Mouse (Mus musculus): ENCODE measurements at regions not wholly inside any gene's neighbourhood (a gene's known extent, or its start where the extent isn't known, plus 50 kb on each side); places are given as distances from the start of the nearest gene placed in this dataset.
A peak's percentile ranks its signal among the peaks of the same experiment; 100 is the strongest.

- Histone ChIP-seq H3K9ac (replicated peaks; ENCODE audit: low read length) (no peak overlapping the region), H3K4me1 (ENCODE audit: insufficient read depth, low read length) (no peaks in the 10 kb centered on the region), H3K27ac (ENCODE audit: low read length) (no peak overlapping the region), H3K4me3 (ENCODE audit: low read length) (no peak overlapping the region), H3K4me2 (replicated peaks; ENCODE audit: low read depth, low read length) (no peak overlapping the region), H3K27me3 (ENCODE audit: insufficient read depth, low read length) (no peaks in the 10 kb centered on the region), H3K9me3 (ENCODE audit: low read length) (no peaks in the 10 kb centered on the region), H3K36me3 (ENCODE audit: insufficient read depth, low read length) (no peaks in the 10 kb centered on the region)
- WGBS: 90% methylated on average over 4 of the region's 4 CpGs
- no peak for ATAC-seq (ENCODE audit: low FRiP score, low TSS enrichment)
Observed at GRCm38 (mm10) chr8:8367282-8367871, 293.7 kb downstream of the Efnb2 start.

GRCm38 (mm10) chr8:8361941-8362537 is 299.0 kb downstream of the Efnb2 start:
- Histone ChIP-seq H3K9me3 (ENCODE audit: low read length) (no peaks in the 10 kb centered on the region), H3K4me3 (ENCODE audit: low read length) (no peak overlapping the region), H3K36me3 (ENCODE audit: insufficient read depth, low read length) (no peaks in the 10 kb centered on the region), H3K27ac (ENCODE audit: low read length) (no peak overlapping the region), H3K4me1 (ENCODE audit: insufficient read depth, low read length) (no peaks in the 10 kb centered on the region), H3K27me3 (ENCODE audit: insufficient read depth, low read length) (no peaks in the 10 kb centered on the region), H3K9ac (replicated peaks; ENCODE audit: low read length) (no peak overlapping the region), H3K4me2 (replicated peaks; ENCODE audit: low read depth, low read length) (no peak overlapping the region)
- 80% methylated on average over 7 of the region's 7 CpGs for WGBS
- no peak for ATAC-seq (ENCODE audit: low FRiP score, low TSS enrichment)

- ATAC-seq (ENCODE audit: low FRiP score, low TSS enrichment): no peak
- Histone ChIP-seq H3K9me3 (ENCODE audit: low read length) (no peaks in the 10 kb centered on the region), H3K4me2 (replicated peaks; ENCODE audit: low read depth, low read length) (no peak overlapping the region), H3K27ac (ENCODE audit: low read length) (no peak overlapping the region), H3K4me1 (ENCODE audit: insufficient read depth, low read length) (no peaks in the 10 kb centered on the region), H3K36me3 (ENCODE audit: insufficient read depth, low read length) (no peaks in the 10 kb centered on the region), H3K9ac (replicated peaks; ENCODE audit: low read length) (no peak overlapping the region), H3K4me3 (ENCODE audit: low read length) (no peak overlapping the region), H3K27me3 (ENCODE audit: insufficient read depth, low read length) (no peaks in the 10 kb centered on the region)
Observed at GRCm38 (mm10) chr8:8360586-8360985, 300.5 kb downstream of the Efnb2 start.

- H3K4me3 ChIP-seq (ENCODE audit: low read length): no peak overlapping the region
- H3K27me3 ChIP-seq (ENCODE audit: insufficient read depth, low read length): no peaks in the 10 kb centered on the region
- no peak for ATAC-seq (ENCODE audit: low FRiP score, low TSS enrichment)
- no peaks in the 10 kb centered on the region for H3K4me1 ChIP-seq (ENCODE audit: insufficient read depth, low read length)
- 93% methylated on average over 4 of the region's 4 CpGs for WGBS
- no peaks in the 10 kb centered on the region for H3K36me3 ChIP-seq (ENCODE audit: insufficient read depth, low read length)
- no peak overlapping the region for H3K27ac ChIP-seq (ENCODE audit: low read length)
- no peaks in the 10 kb centered on the region for H3K9me3 ChIP-seq (ENCODE audit: low read length)
- H3K9ac ChIP-seq (replicated peaks; ENCODE audit: low read length): no peak overlapping the region
- H3K4me2 ChIP-seq (replicated peaks; ENCODE audit: low read depth, low read length): no peak overlapping the region
Observed at GRCm38 (mm10) chr8:8354977-8355376, 306.1 kb downstream of the Efnb2 start.

- Histone ChIP-seq H3K4me1 (ENCODE audit: insufficient read depth, low read length) (peaks cover 8% of the 10 kb centered on the region), H3K36me3 (ENCODE audit: insufficient read depth, low read length) (no peaks in the 10 kb centered on the region), H3K27ac (ENCODE audit: low read length) (no peak overlapping the region), H3K27me3 (ENCODE audit: insufficient read depth, low read length) (no peaks in the 10 kb centered on the region; the same call in 1 of the 2 replicates), H3K4me2 (replicated peaks; ENCODE audit: low read depth, low read length) (no peak overlapping the region), H3K9me3 (ENCODE audit: low read length) (no peaks in the 10 kb centered on the region), H3K4me3 (ENCODE audit: low read length) (no peak overlapping the region), H3K9ac (replicated peaks; ENCODE audit: low read length) (no peak overlapping the region)
- 41% methylated on average over 2 of the region's 2 CpGs for WGBS
- ATAC-seq (ENCODE audit: low FRiP score, low TSS enrichment): peak; percentile 91; the same call in 1 of the 2 replicates
Observed at GRCm38 (mm10) chr8:8344661-8345060, 316.4 kb downstream of the Efnb2 start.

- Histone ChIP-seq H3K9me3 (ENCODE audit: low read length) (no peaks in the 10 kb centered on the region), H3K9ac (replicated peaks; ENCODE audit: low read length) (peak overlapping the region; percentile 2; the same call in 1 of the 2 replicates), H3K4me3 (ENCODE audit: low read length) (no peak overlapping the region), H3K27me3 (ENCODE audit: insufficient read depth, low read length) (no peaks in the 10 kb centered on the region), H3K4me1 (ENCODE audit: insufficient read depth, low read length) (peaks cover 40% of the 10 kb centered on the region), H3K4me2 (replicated peaks; ENCODE audit: low read depth, low read length) (peak overlapping the region; percentile 37), H3K36me3 (ENCODE audit: insufficient read depth, low read length) (no peaks in the 10 kb centered on the region), H3K27ac (ENCODE audit: low read length) (peak overlapping the region; percentile 78)
- ATAC-seq (ENCODE audit: low FRiP score, low TSS enrichment): peak; percentile 60
- 27% methylated on average over 19 of the region's 19 CpGs for WGBS
Observed at GRCm38 (mm10) chr8:8335256-8335972, 325.6 kb downstream of the Efnb2 start.

GRCm38 (mm10) chr8:8334515-8334914 is 326.5 kb downstream of the Efnb2 start:
- ATAC-seq (ENCODE audit: low FRiP score, low TSS enrichment): 0 out of 2 replicates have a peak, but pooled peaks have one; percentile 11
- H3K4me3 ChIP-seq (ENCODE audit: low read length): no peak overlapping the region
- no peak overlapping the region for H3K4me2 ChIP-seq (replicated peaks; ENCODE audit: low read depth, low read length)
- no peak overlapping the region; the same call in none of the 2 replicates for H3K9ac ChIP-seq (replicated peaks; ENCODE audit: low read length)
- 74% methylated on average over 7 of the region's 7 CpGs for WGBS
- H3K27me3 ChIP-seq (ENCODE audit: insufficient read depth, low read length): no peaks in the 10 kb centered on the region
- H3K36me3 ChIP-seq (ENCODE audit: insufficient read depth, low read length): no peaks in the 10 kb centered on the region
- no peaks in the 10 kb centered on the region for H3K9me3 ChIP-seq (ENCODE audit: low read length)
- peaks cover 40% of the 10 kb centered on the region for H3K4me1 ChIP-seq (ENCODE audit: insufficient read depth, low read length)
- H3K27ac ChIP-seq (ENCODE audit: low read length): peak overlapping the region; percentile 52

GRCm38 (mm10) chr8:8331249-8331648 is 329.8 kb downstream of the Efnb2 start:
- Histone ChIP-seq H3K9me3 (ENCODE audit: low read length) (no peaks in the 10 kb centered on the region), H3K36me3 (ENCODE audit: insufficient read depth, low read length) (no peaks in the 10 kb centered on the region), H3K9ac (replicated peaks; ENCODE audit: low read length) (no peak overlapping the region), H3K4me2 (replicated peaks; ENCODE audit: low read depth, low read length) (no peak overlapping the region), H3K27ac (ENCODE audit: low read length) (0 out of 2 replicates have a peak overlapping the region, but pooled peaks have one; percentile 14), H3K4me3 (ENCODE audit: low read length) (no peak overlapping the region), H3K27me3 (ENCODE audit: insufficient read depth, low read length) (no peaks in the 10 kb centered on the region), H3K4me1 (ENCODE audit: insufficient read depth, low read length) (peaks cover 45% of the 10 kb centered on the region)
- 44% methylated on average over 7 of the region's 7 CpGs for WGBS
- peak; percentile 28; the same call in 1 of the 2 replicates for ATAC-seq (ENCODE audit: low FRiP score, low TSS enrichment)

GRCm38 (mm10) chr8:8328010-8328666 is 332.9 kb downstream of the Efnb2 start:
- no peak overlapping the region for H3K27ac ChIP-seq (ENCODE audit: low read length)
- WGBS: 10% methylated on average over 7 of the region's 7 CpGs
- ATAC-seq (ENCODE audit: low FRiP score, low TSS enrichment): peak; percentile 52; the same call in 1 of the 2 replicates
- H3K4me1 ChIP-seq (ENCODE audit: insufficient read depth, low read length): peaks cover 51% of the 10 kb centered on the region
- no peaks in the 10 kb centered on the region for H3K27me3 ChIP-seq (ENCODE audit: insufficient read depth, low read length)
- H3K4me2 ChIP-seq (replicated peaks; ENCODE audit: low read depth, low read length): no peak overlapping the region
- H3K36me3 ChIP-seq (ENCODE audit: insufficient read depth, low read length): no peaks in the 10 kb centered on the region
- H3K9me3 ChIP-seq (ENCODE audit: low read length): no peaks in the 10 kb centered on the region
- no peak overlapping the region for H3K9ac ChIP-seq (replicated peaks; ENCODE audit: low read length)
- no peak overlapping the region for H3K4me3 ChIP-seq (ENCODE audit: low read length)
